Mouse (Mus musculus) right cerebral cortex, postnatal 36 days (tissue): ENCODE data around the gene Golga5.
A peak's percentile ranks its signal among the peaks of the same experiment; 100 is the strongest.

Experiments
- DNase-seq, 2 experiments: peaks; one replicate each; pipeline ENCODE4 v3.0.0; 2022; ENCODE audit warnings: low spot score in 2 of 2, mixed read lengths in 1 of 2

Gene Golga5

DNA sequence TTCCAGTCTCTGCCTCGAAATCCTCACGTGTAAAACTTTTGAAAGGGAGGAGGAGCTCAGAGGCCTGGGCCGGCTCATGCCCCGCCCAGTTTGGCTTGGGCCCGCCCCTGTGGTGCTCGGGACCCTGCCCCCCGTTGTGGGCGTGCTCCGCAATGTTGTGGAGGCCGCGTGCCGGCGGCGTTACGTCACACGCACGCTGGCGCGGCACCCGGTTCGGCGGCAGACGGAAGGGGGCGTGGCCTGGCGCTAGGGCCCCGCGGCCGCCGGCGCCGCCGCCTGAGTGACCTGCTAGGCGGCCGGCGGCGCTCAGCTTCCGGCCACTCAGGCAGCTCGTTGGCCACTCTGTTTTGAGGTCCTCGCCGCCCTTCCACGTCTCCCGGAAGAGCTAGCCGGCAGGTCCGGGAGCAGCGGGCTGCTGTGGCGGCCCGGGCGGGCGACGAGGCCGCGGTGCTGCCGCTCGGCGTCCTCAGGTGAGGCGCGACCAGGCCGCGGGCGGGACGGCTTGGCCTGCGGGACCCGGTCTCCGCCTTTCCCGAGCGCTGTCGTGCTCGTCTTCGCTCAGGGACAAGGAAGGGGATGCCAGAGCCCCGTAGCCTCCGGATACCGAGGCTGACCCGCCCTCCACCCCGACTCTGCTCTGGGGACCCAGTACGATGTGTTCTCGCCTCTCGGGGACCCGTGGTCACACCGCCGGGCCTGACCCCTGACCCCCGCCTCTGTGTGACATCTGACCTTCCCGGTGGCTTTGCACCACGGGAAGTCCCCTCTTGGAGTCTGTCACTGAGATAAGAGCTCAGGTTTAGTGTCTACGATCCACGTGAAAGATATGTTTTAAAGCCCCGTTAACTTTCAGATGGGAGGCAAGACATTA lies at the start of gene Golga5:
Gene Golga5, plus strand, starts transcription at position 242 of the 871 bp plus-strand sequence.
- peak; percentile 96 for DNase-seq

DNA sequence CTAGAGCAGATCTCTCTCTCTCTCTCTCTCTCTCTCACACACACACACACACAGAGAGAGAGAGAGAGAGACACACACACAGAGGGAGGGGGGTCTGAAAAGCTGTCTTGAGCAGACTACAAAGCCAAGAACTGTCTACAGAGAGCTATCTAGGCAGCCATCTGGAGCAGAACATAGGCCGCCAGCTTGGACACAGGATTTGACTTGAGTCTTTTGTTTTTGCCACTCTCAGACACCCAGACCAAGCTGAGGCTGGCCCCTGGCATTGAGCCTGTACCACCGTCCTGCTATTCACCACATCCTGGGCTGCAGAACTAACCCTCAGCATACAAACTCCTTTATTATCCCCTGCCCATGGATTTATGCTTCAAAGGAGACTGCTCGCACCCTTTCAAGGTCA lies 49.4 kb upstream of the Golga5 start:
- DNase-seq = no peak

DNA sequence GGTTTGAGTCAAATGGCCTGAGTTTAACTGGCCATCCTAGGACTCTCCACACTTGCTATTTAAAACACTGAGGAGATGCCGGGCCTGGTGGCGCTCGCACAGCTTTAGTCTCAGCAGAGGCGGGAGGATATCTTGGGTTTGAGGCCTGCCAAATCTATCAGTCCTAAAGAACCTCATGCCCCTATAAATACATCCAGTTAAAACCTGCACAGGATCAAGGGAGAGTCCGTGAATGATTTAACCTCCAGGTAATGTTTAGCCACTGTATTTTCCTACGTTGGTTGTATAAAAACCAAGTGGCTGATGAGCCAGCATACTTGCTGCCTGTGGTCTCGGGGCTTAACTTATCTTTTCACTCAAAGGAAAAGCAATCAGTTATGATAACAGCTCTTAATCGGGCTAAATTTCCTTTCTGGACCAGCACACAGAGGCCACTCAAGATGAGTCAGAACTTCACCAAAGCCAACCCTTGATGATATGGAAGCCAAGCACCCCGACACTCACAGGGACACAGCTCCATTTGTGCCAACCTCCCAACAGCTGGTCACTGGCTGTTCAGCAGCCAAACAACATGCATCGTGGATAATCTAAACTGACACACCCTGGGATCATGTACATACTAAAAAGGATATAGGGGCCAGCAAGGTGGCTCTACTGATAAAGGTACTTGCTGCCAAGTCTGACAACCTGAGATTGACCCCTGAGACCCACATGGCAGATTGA lies 48.6 kb upstream of the Golga5 start:
- no peak for DNase-seq

DNA sequence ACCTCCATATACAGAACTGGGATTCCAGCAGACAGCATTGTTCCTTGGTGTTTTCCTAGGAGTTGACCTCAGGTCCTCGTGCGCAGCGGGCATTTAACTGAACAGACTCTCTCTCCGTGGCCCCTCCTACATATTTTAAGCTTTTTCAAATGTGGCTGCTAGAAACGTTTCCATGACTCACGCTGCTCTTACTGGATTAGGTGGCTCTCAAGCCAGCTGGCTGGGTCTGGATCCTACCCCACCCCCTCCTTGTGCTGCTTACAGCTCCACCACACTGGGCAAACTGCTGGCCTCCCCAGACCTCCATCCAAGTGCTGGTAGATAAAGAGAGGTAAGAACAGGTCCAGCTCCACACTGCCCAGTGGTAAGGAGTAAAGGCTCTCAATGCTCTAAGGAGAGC lies 46.9 kb upstream of the Golga5 start:
- DNase-seq = peak in 1 of 2 experiments; percentile 34

DNA sequence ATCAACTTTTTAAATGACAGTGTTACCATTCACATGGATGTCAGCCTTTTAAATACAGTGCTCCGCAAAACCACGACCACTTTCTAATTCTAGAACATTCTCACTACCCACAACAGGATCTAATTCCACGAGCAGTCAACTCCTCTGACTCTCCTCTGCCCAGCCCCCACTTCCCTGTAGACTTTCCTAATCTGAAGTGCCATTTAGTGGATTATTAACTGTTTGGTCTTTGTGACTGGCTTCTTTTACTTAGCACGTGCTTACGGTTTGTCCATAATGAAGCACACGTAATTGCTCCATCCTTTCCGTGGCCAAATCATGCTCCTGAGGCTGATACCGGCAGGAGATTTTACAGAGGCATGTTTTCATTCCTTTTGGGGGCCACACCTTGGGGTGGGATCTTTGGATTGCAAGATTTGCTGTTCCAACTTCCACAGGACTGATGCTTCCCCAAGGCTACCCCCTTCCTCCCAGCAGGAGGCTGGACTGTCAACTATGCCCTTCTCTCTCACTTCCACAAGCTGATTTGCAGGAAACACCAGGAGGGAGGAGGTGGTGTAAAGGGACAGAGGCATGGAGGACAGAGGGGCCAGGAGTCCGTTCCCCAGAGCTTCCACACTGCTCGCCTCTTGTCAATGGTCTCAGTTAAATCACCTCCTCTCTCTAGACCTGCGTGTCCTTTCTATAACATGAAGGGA lies 46.2 kb upstream of the Golga5 start:
- DNase-seq = no peak

DNA sequence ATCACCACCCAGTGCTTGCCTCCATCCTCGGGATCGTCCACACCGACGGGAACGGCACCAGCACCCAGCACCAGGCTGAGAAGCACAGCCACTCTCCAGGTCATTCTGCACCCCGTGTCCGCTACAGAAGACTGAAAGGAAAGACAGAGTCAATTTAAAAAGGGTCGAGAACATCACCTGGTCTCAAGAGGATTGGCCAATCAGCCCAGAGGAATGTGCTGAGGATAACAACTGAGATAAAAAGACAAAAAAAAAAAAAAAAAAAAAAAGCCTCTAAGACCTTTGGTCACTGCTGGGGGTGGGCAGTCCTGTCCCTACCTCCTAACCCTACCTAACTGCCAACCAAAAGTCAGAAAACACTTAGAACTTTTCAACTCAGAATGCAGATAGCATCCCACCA lies 45.3 kb upstream of the Golga5 start:
- DNase-seq = no peak

DNA sequence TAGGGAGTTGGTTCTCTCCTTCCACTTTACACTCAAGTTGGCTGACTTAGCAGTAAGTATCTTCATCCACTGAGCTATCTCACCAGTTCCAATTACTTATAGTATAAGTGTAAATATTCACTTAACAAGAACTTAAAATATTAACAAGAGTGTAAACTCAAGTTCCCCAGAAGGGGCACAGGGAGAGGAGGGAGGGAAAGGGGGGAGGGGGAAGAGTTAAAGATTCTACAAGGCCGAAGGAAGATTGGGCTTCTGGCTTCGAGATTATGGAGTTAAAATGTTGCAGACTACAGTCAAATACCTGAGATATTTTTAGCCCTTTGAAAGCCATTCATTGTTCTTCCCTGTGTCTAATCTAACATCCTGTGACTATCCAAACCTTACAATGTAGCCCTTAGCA lies 44.5 kb upstream of the Golga5 start:
- no peak for DNase-seq

DNA sequence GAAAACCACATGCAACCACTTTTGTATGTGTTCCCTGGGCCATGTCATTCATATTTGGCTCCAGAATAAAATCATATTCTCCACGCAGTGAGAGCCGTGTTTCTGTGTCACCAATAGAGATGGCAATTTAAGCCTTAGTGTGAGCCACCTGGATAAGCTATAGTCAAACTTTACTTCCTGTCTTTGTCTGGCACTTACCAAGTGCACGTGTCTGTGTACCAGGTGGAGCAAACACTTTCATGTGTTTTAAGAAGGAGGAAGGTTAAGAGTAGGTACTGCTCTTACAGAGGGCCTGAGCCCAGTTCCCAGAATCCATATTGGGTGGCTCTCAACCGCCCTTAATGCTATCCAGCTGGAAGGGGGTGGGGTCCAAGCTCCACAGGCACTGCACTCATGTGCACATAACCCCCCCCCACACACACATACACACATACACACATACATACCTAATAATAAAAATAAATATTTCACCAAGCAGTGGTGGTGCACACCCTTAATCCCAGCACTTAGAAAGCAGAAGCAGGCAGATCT lies 43.8 kb upstream of the Golga5 start:
- no peak for DNase-seq

DNA sequence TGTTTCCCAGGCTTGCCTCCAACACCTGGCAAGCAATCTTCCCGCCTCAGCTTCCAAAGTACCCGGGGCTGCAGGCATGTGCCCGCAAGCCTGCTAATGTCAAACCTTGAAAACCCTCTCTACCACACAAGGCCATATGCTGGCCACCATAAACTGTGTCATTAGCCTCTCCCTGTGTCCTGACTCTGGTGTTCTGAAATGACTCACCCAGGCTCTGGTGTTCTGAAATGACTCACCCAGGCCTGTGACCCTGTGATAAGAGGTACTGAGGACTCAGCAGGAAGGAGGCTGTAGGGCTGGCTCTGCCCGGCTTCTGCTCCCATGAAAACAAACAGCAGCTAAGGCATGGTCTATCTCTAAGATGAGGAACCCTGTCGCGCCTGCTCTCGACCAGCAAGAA lies 42.6 kb upstream of the Golga5 start:
- DNase-seq = no peak

DNA sequence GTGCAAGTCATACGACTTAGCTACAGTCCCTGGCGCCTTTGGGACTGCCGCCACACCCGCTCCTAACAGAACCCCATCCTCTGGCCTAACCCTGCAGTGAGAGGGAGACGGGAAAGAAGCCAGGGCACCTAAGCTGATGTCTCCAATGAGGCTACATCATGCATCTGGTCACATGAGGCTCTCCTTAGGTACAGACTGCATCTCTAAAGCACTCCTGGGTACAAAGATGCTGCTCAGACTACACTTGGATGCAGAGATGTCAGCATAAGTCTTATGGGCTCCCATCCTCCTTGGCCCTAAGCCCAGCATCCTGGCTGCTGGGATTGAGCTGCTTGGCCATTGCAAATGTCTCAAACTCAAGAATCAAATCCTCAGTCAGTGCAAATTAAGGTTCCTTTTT lies 39.3 kb upstream of the Golga5 start:
- no peak for DNase-seq

DNA sequence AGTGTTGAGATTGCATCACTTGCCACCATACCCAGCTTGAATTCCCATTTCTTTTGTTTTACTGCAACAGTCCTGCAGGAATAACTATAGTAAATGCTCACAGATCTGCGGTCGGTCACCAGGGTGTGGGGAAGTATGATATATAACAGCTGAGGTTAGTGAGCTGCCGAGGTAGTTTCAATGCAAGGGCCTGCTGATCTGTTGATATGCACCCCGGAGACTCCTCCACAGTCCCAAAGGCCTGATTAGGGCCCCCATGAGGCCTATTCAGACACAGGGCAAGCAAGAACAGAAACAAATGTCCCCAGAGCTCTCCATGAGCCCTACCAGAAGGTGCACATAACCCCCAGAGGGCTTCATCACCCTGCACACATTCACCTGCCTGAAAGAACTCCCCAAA lies 38.7 kb upstream of the Golga5 start:
- DNase-seq = no peak

DNA sequence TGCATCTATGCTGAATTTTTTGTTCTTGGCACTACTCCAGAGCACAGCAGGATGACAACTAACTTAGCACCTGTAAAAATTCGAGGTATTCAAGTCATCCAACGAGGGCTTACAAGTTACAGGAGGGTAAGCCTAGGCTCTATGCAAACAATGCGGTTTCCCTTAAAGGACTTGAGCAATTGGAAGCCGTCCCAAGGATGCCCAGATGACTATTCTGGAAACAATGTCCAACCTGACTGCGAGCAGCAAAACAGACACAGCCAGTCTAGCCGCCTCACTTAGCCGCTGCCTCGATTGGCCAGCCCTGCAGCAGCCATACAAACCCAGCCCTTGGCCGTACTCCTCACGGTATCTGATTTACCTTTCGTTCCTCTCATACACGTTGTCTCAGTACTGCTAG lies 36.7 kb upstream of the Golga5 start:
- DNase-seq = no peak

DNA sequence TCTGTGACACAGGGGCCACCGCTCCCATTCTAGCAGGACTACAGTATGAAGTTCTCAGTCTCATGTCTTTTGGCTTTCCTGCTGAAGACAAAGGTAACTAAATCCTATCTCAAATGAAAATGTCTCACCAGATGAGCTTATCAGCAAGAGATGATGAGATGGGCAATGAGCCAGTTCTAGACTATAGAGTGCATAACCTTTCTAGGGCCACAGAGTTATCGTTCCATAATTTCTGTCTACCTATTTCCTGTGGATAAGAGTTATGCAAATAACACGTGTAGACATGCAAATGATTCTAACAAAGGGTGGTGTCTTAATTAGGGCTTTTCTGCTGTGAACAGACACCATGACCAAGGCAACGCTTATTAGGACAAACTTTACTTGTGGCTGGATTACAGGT lies 34.8 kb upstream of the Golga5 start:
- no peak for DNase-seq

DNA sequence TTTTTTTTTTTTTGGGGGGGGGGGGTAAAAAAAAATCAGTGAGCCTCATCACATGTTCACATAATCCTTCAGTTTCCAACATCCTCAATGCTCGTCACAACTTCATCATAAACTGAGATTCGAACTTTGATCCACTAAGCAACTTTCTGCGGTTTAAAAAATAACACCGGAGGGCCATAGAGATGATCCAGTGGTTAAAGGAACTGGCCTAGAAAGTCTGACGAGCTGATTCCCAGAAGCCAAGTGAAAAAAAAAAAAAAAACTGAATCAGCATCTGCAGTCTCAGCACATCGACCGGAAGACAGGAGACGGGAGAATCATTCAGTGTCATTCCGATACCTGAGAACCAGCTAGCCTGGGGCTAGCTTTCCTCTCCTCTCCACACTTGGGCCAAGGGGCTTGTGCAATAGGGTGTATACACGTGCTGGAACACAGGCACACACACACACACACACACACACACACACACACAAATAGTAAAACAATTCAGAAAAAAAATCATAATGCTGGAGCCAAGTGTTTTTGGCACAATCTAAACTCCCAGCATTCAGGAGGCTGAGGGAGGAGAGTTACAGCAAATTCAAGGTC lies 31.9 kb upstream of the Golga5 start:
- DNase-seq = no peak

DNA sequence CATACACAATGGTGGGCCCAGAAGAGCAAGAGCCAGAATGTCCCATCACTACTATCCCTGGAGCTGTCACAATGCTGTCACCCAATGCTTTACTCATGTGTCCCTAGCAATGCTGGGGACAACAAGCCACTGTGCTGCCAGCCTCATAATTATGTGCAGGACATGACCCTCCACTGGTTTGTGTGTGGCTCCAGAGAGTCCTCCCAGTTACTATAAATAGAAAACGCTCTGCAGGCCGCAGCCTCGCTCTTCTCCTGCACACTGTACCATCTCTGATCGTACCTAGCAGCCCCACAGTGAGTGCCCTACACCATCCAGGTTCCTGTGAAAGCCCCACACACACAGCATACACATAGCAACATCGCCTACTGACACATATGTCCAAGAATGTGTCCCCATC lies 31.0 kb upstream of the Golga5 start:
- DNase-seq = no peak

DNA sequence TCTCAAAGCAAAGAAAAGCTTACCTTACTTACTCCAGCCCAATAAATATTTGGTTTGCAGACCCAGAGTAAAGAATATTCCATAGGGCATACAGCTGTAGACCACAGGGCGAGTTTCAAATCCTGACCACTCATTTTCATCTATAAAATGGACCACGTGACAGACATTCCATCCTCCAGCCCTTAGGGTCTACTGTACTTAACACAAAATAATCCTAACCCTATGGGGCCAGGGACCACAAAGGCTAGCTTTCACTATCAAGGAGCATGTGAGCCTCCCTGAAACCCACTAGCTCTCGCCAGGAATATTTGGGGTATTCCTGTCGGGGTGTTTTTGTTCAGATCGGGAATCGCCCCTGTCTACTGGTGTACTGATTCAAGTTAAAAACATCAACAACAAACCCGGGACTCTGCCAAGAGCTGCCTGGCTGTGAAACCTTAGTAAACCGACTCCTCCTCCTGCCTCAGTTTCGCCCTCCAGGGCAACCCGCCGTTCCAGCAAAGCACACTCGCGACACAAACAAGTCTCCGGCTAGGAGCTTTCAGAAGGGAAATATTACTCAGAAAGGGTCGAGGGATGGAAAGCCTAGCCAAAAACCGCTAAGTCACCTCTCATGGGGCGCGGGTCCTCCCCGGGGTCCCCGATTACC lies 29.8 kb upstream of the Golga5 start:
- DNase-seq = no peak

DNA sequence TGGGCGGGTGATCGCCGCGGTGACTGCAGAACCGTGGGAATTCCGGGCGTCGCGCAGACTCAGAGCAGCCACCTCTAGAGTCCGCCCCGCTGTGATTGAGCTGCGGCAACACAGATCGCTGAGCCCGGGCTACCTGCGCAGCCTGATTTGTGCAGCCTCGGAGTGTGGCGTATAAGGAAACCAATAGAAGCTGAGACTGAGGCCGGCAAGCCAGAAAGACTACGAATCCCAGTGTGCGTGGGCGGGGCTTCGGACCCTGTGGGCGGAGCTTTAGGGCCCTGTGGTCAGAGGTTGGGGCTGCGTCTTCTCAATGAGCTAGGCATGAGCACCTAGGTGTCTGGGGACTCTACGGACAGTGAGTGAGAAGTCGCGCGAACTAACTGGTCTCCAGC lies 29.3 kb upstream of the Golga5 start, which contains the start of gene Lgmn:
Gene Lgmn, minus strand, starts transcription at position 182 of the 392 bp plus-strand sequence.
- DNase-seq = peak; percentile 99

DNA sequence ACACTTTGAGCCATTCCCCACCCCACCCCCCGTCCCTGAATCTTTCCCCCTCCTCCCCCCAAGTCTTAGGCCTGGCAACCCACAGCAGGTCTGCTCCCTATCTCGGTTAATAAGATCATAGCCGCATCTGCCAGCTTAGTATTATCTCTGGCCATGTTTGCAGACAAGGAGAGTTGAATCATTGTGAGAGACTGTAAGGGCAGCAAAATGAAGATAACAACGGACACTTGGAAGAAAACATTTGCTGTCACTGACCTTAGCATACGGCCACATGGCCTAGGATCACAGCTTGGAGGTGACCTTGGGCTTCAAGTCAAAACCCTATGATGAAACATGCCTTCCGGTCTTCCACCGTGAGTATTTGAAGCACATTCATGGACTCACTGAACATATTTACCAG lies 28.4 kb upstream of the Golga5 start:
- no peak for DNase-seq

DNA sequence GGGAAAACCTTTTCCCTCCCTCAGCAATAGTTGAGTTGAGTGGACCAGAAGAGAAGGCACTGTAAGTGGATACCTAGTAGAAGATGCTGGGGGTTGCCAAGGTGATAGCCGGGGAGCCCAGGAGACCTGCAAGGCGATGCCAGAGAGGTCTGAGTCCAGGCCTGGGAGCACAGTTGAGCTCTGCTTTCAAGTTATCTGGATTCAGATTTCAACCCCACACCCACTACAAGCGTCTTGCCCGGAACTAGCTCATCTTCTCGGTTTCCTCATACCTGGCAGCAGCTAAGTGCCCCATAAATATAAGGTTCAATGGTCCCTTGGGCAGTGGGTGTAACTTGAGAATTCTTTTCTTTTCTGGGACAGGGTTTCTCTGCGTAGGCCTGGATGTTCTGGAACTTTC lies 27.8 kb upstream of the Golga5 start:
- DNase-seq = no peak

DNA sequence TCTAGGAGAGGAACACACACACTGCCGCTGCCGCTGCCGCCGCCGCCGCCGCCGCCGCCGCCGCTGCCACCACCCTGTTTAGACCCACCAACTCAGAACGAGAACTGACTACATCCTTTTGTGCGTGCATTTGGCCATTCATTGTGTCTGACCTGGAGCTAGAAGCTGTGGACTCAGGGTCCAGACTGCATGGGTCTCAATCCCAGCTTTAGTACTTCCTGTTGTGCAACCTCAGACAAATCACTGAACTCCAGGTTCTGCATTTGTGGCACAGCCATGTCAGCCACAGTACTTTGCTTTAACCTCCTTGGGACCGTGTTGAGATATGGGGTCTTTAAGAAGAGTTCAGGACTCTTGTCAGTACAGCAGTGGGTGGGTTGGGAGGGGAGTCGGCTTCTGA lies 26.3 kb upstream of the Golga5 start:
- no peak for DNase-seq

DNA sequence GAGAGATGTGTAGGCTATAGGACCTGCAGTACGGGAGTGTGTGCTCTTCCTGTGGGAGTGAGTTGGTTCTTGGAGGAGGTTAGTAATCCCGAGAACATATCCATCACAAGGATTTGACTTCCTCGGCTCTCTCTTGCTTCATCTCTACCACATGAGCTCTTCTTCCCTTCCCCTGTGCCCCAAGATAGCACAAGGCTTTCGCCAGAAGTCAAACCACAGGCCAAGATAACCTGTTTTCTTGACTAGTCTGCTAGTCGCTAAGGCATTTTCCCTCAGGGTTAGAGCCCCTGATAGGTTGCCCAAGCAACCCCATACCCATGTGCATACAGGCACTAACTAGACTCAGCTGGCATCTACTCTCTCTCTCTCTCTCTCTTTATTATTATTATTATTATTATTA lies 25.3 kb upstream of the Golga5 start:
- no peak for DNase-seq
